Mouse (Mus musculus): Measurements from ENCODE around the gene Armc5.
A peak's percentile ranks its signal among the peaks of the same experiment; 100 is the strongest.

Armc5 gene

DNA sequence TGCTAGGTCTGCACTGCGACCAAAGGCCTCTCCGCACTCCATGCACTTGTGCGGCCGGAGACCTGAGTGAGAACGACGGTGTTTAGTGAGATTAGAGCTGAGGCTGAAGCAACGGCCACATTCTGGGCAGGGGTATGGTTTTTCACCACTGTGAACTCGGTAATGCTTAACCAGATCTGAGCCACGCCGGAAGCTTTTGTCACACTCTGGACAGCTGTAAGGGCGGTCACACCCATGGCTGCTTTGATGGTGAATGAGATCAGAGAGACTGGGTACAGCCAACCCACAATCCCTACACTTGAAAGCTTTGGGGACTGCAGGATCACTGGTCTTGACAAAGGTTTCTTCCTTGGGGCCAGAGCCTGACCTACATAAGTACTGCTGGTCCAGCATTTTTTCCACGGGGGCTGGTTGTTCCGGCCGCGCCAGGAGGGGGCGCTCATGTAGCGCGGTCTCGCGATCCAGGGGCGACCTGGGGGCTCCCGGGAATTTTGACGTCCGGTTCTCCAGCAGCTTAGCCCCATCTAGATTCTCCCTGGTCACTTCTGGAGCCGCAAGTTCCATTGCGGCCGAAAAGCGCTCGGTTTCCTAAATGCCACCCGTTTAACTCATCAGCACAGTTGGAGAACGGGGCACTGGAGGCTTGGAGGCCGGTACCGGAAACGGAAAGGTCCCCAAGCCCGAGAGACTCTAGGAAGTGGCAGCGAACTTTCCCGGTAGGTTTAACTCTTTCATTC lies at the start of gene Armc5:
Gene Armc5, plus strand, starts transcription at position 487 of the 737 bp plus-strand sequence.
- peak; percentile 78 to 91 for DNase-seq (ENCODE audit: low spot score in 2 of 2)

DNA sequence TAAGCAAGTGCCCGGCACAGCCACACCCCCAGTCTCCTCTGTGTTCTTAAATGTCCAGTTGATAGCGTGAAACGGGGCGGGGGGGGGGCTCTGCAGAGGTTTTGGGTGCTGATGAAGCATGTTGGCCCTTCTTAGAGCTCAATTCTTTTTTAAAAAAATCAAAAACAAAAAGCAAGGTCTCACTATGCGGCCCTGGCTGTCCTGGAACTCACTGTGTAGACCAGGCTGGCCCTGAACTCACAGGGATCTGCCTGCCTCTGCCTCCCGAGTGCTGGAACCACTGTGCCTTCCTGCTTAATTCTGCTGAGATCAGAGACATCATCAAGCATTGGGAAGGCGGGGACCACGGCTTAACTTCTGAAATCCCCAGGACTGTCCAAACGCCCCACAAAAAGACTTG lies 35.5 kb upstream of the Armc5 start:
- no peak for DNase-seq (ENCODE audit: low spot score in 2 of 2)

DNA sequence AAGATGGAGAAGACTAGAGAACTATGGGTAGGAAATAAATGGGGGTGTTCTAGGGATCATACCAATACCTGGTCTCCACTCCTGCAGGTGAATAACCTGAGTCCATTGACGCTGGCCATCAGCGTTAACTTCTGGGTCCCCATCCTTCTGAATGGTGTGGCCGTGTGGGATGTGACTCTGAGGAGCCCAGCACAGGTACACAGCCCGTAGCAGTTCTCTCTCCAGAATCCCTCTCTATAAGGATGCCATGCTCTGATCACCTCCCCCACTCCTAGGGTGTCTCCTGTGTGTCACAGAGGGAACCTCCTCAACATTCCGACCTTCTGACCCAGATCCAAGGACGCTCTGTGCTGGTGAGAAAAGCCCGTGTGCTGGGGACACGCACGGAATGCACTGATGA lies 34.1 kb upstream of the Armc5 start:
- no peak for DNase-seq (ENCODE audit: low spot score in 2 of 2)

DNA sequence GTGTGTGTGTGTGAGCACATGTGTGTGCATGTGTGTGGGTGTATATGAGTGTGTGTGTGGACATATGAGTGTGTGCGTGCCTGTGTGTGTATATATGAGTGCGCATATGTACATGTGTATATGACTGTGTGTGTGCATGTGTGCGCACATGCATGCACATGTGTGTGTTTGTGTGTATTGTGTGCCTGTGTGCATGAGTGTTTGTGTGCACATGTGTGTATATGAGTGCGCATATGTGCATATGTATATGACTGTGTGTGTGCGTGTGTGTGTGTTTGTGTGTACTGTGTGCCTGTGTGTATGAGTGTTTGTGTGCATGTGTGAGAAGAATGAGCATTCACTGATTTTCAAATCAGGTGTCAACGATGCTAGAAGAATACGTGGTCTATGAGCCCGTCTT lies 33.0 kb upstream of the Armc5 start:
- no peak for DNase-seq (ENCODE audit: low spot score in 2 of 2)

DNA sequence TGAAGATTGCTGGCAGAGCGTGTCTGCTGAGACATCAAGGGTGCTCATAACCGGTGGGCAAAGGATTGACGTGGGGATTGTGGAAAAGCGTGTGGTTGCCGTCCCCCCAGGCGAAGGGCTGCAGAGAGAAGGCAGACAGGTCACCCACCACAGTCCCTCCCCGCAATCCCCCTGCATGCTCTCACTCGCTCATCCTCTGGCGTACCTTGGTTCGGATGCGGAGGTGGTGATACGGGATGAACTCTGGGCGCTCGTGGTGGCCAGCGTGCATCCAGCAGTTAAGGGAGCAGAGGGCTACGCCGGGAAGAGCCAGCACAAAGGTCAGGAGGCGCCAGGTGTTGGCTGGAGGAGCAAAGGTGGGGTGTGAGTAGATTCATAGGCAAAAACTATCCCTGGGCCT lies 31.4 kb upstream of the Armc5 start:
- no peak for DNase-seq (ENCODE audit: low spot score in 2 of 2)

DNA sequence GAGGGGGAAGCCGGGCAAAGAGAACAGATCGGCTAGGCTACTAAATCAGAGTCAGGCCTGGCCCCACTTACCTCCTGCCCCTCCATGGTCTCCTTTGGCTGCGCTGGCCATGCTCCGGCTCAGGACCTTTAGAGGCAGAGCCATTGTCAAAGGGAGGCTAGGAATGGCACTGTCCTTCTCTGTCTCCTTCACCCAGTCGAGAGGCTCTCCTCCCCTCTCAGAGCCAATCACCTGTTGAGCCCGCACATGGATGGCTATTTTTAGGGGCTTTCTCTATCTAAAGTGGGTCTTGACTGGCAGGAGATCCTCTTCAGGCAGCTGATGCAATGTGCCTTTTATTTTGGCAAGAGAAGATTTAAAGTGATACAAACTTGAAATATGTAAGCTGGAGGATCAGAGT lies 31.0 kb upstream of the Armc5 start, which contains the start of gene Cox6a2:
Gene Cox6a2, minus strand, starts transcription at position 236 of the 400 bp plus-strand sequence.
- DNase-seq (ENCODE audit: low spot score in 2 of 2) = no peak

DNA sequence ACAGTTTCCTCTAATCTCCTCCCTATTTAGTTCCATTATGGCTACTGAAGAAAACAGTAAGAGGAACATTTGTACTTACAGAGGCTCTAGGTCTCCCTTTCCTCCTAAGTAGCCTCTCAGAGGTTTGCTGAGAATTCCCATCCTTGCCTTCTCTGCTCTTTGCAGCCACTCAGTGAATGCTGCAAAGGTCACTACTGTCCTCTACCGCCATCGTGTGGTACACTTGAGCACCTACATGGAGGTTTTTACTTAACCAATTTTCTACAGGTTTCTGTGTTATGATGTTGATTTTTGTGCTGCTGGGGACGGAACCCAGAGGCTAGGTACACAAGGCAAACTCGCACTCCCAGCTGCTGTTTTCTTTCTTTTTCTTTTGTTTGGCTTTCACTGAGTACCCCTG lies 29.0 kb upstream of the Armc5 start:
- peak in 1 of 2 experiments; percentile 53 for DNase-seq (ENCODE audit: low spot score in 2 of 2)

DNA sequence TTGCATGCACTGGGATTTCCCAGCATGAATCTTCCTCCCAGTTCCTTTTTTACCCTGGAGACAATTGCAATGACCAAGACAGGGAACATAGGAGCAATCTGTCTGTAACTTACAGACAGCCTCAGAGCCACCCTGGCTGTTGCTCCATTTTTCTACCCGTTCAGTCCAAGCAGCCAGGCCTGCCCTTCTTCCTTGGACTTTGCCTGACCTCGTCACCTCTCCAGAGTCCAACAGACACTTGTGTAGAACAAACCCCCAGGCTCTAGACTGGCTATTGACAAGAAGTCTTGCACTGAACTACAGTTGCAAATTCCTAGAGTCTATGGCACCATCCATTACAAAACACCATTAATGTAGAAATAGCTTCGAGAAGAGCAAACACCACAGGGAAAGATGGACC lies 27.3 kb upstream of the Armc5 start:
- no peak for DNase-seq (ENCODE audit: low spot score in 2 of 2)

DNA sequence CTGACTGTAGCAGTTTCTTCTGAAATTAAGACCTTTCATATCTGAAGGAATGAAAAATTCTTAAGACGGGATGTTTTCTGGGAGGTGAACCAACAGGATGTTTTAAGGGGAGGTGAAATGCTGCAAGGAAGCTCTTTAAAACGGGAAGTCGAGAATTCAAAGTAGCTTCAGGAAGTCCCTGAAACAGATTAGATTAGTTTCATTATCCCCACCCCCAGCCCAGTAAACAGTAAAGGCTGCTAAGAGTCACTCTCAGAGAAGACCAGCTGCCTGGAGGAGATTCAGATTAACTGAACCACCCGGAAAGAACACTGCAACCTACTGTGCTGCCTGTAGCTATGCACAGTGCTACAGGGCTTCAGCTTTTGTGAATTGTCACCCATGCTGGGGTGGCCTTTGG lies 17.2 kb upstream of the Armc5 start:
- no peak for DNase-seq (ENCODE audit: low spot score in 2 of 2)

DNA sequence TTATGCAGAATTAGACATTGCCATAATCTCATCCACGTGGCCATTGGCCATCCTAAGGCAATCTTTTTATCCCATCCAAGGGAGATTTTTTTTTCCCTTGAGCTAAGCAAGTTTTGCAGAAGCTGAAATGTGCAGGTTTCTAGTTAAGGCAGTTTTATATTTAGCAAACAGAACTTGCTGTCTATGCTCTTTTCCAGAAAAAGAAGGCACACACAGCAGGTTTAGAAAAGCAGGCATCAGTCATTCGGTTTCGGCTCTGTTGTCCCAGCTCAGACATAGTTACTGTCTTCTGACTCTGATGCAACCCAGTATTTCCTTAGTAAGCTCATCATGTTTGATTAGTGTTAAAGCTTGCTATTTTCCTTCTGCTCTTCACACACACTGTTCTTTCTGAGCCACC lies 16.2 kb upstream of the Armc5 start:
- no peak for DNase-seq (ENCODE audit: low spot score in 2 of 2)

DNA sequence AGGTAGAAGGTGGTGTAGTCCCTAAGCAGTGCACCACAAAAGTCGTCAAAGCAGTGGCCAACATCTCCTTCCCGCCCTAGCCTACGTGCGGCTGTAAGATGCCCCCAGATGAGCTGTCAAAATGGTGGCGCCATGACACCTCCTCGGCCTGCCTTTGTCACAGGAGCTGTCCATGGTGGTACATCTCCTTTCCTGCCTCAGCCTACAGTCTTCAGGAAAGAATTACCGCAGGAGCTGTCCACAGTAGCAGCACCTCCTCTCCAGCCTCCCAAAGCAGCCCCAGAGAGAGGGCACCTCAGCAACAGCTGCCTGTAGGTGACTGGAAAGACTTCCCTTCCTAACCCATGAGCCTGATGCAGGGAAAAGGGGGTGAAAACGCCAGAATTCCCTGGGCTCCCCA lies 5.4 kb upstream of the Armc5 start:
- no peak for DNase-seq (ENCODE audit: low spot score in 2 of 2)

DNA sequence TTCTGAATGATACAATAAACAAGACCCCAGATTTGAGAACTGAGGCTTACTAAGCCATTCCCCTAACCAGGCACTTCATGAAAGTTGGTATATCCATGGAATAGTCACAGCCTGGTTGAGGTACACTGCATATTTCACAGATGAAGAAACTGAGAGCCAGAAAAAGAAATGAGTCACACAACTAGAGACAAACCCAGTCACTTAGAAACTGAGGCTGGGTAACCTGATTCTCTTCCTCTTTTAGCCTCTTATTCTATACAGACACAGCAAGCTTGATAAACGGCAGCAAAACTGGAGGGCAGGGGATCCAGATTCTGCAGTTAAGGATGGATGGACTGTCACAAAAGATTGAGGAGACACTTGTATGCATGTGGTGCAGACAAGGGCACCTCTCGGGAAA lies 2.3 kb upstream of the Armc5 start:
- no peak for DNase-seq (ENCODE audit: low spot score in 2 of 2)

DNA sequence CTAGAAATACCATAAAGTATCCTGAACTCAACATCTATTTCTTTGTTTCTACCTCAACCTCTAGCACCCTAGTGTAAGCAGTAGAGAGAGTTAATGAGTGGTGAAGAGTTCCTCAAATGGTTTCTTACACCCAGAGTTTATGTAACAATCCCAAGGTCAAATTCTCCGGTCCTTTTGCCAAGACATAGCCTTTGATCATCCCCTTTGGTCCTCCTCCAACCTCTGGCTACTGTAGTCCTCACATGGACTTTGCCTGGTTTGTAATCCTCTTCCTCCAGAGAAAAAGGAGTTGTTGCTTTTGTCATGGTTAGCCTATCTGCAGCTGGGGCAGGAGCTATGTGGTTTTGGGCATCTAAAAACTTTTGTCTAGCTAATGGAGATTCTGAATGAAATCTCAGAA lies 1.7 kb upstream of the Armc5 start:
- no peak for DNase-seq (ENCODE audit: low spot score in 2 of 2)

DNA sequence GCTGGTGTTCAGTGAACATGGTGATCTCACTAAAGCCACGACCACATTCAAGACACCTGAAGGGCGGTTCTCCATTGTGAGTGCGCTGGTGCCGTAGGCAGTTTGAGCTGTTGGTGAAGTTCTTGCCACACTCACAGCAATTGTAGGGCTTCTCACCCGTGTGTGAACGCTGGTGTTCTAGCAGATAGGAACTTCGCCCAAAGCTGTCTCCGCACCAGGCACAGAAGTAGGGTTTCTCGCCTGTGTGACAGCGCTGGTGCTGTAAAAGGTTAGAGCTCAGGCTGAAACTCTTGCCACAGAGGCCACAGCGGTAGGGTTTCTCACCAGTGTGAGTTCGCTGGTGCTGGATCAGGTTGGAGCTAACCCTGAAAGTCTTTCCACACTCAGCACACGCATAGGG lies 716 bp upstream of the Armc5 start:
- DNase-seq (ENCODE audit: low spot score in 2 of 2) = no peak

DNA sequence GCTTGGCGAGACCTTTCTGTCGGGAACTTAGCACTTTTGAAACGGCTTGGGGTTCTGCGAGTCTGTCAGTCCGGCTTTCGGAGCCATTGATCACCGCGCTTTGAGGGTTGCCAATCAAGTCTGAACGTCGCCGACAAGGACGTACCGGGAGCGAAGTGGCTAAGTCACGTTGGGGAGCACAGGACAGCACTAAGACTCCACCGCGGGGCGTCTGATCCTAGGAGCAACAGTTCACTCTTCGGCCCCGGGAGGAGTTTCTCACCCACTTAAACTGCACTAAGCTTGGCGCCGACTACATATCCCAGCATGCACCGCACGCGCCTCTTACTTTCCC lies 418 bp downstream of the Armc5 start:
- DNase-seq (ENCODE audit: low spot score in 2 of 2) = no peak

DNA sequence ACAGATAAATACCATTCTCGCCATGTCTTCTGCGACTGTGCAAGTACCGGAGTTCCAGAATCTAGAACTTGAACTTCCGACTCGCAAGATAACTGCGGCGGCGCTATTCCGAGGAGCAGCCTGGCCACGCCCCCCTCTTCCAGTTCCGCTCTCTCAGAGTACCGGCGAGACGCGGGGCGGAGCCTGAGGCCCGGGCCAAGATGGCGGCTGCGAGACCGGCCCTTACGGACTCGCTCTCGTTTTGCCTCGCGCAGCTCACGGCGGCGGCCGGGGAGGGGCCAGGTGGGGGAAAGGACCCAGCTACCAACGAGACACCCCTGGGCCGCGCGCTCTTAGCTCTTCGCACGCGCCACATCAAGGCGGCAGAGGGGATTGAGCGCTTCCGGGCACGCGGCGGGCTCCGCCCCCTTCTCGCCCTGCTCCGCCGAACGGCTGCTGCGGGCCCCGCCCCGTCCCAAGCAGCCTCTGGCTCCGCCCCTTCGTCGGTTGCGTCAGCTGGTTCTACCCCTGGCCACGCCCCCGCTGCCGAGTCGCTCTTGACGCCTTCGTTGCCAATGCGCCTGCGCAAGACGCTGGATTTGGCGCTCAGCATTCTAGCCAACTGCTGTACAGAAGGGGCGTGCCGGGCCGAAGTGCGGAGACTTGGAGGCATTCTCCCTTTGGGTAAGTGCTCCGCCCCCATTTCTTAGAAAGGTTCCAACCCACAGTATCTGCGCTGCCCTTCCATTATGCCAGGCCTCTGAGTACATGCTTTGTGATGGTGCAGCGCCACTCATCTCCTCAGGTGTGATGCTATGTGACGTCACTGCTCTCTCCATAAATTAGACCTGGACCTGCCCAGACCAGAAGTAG lies 1.0 kb downstream of the Armc5 start, which contains the start of gene 9130023H24Rik:
Gene 9130023H24Rik, minus strand, starts transcription at position 105 of the 852 bp plus-strand sequence.
- peak; percentile 99 for DNase-seq (ENCODE audit: low spot score in 2 of 2)

DNA sequence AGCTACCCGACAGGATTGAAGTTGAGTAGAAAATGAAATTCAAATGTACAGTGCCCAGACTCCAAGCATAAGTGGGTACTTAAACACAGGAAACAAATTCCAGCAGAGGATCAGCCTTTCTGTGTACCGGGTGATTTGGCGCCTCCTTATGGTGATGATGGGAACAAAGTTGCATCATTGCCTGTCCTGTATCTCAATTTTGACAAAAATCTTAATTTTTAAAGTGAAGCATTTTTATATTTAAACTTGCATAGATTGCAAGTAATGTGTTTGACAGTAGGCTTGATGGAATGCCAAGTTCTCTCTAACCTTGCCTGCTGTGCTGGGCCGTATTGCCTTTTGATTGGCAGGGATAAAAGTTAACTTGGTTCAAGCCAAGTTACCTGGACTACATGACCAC lies 1.8 kb downstream of the Armc5 start:
- DNase-seq (ENCODE audit: low spot score in 2 of 2) = no peak

DNA sequence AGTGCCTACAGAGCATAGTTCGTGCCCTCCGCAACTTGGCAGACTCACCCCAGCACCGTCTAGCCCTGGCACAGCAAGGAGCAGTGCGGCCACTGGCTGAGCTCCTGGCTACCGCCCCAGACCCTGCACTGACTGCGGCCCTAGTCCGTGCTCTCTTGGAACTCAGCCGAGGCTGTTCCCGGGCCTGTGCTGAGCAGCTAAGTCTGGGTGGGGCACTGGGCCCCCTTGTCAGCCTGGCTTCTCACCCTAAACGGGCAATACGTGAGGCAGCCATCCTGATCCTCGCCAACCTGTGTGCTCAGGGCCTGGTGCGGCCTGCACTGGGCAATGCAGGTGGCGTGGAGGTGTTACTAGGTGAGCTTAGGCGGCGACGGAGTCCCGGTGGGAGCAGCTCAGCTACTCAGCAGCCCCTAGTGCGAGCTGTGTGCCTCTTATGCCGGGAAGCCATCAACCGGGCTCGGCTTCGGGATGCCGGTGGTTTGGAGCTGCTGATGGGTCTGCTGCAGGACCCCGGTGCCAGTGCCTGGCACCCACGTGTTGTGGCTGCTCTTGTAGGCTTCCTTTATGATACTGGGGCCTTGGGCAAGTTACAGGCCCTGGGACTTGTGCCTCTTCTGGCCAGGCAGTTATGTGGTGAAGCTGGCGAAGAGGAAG lies 3.1 kb downstream of the Armc5 start:
- no peak for DNase-seq (ENCODE audit: low spot score in 2 of 2)

DNA sequence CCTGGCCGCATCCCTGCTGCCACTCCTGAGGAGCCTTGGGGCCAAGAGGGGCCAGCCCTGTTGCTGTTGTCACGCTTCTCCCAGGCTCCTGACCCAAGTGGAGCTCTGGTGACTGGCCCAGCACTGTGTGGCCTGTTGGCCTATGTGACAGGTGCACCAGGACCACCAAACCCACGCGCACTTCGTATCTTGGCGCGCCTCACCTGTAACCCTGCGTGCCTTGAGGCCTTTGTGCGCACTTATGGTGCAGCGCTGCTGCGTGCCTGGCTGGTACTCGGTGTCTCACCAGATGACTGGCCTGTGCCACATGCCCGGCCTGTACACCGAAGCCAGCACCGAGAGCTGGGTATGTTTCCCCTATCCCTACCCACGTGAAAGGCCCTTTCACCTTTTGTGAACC lies 5.2 kb downstream of the Armc5 start:
- DNase-seq (ENCODE audit: low spot score in 2 of 2) = no peak

DNA sequence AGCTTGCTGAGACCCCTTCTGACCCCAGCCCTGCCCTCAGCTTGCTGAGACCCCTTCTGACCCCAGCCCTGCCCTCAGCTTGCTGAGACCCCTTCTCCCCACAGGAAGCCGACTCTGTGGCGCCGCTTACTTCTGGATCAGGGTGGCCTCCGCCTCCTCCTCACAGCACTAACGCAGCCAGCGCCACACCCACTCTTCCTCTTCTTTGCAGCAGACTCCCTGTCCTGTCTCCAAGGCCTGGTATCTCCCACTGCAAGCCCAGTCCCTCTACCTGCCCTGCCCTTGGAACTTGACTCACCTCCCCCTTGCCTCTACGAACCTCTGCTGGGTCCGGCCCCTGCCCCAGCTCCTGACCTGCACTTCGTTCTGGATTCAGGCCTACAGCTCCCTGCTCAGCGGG lies 6.8 kb downstream of the Armc5 start:
- no peak for DNase-seq (ENCODE audit: low spot score in 2 of 2)

DNA sequence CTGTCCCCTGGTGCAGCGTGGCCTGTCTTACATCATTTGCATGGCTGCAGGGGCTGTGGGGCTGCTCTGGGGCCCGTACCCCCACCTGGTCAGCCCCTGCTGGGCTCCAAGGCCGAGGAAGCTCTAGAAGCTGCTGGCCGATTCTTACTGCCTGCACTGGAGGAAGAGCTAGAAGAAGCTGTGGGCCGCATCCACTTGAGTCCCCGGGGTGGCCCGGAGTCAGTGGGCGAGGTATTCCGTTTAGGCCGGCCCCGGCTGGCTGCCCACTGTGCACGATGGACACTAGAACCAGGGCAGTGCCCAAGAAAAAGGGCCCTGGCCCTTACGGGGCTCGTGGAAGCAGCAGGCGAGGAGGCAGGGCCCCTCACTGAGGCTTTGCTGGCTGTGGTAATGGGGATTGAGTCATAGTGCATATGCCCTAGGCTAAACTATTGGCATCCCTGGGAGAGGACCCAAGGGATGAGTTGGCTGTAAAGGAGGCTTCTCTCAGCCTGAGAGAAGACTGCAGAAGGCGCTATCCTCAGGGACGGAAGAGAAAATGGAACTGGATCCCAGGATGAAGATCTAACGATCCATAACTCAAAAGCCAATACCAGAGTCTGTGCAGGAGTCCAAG lies 7.4 kb downstream of the Armc5 start:
- DNase-seq (ENCODE audit: low spot score in 2 of 2) = no peak

DNA sequence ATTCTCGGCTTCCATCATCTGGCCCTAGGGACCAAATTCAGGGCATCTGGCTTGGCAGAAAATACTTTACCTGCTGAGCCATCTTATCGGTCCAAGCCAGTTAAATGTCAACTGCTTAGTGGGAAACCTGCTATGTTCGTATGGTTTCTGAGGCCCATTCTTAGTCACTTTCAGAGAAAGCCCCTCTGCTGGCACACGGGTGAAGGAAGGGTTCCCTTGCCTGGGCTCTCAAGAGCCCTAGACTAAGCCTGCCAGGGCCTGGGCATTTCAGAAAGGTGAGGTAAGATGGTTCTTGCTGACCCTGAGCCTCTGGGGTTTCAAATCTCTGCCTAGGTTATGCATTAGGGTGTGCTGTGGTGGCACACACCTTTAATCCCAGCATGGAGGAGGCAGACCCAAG lies 8.4 kb downstream of the Armc5 start:
- DNase-seq (ENCODE audit: low spot score in 2 of 2) = no peak

Data from cerebellum, postnatal 4 days (tissue).